Mouse (Mus musculus) heart, postnatal 25 days (tissue): ENCODE data around the gene Il5ra. TPM values are rescaled to one million over a fixed set of nuclear protein-coding genes. Genes with fewer than 3 reads are reported as not detected.

Experiments used
- DNase-seq: peaks from one replicate; pipeline ENCODE4 v3.0.0; 2022; ENCODE audit warnings: low spot score
- intact Hi-C: fragments of 180-260 bp; cut with DNase I; formaldehyde crosslinking; loops from one replicate; pipeline ENCODE4 v1.15.1; 2025
- total RNA-seq, 2 experiments: library from RNA; stranded (reverse); gene quantifications; 2 replicates each; pipeline ENCODE4 v1.2.3; 2021

Il5ra gene
- total RNA-seq: not detected

DNA sequence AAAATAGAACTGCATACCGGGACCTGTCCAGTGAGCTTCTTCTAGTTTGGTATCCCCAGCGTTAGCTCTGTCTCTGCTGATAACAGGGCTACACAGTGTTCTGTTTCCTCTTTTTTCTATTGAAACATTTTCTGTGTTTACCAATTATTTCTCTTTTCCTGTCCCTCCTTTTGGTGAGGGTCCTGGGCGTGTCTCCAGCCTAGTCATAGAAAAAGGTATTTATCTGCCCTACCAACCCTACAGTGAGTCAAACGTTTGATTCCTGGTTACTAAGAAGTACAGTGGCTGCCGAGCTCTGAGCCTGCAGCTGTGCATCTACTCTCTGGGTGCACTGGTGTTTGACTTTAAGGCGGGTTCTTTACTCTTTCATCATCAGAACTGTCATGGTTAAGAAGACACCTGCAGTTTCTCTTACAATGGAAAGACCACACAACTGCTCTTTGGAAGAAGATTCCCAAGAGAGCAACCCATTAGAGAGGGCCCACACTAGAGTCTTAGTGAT lies at the start of gene Il5ra:
Gene Il5ra (minus strand): TSS at position 151 of the 502 bp plus-strand sequence.
- DNase-seq: no peak
- intact Hi-C loops: no loop called here

DNA sequence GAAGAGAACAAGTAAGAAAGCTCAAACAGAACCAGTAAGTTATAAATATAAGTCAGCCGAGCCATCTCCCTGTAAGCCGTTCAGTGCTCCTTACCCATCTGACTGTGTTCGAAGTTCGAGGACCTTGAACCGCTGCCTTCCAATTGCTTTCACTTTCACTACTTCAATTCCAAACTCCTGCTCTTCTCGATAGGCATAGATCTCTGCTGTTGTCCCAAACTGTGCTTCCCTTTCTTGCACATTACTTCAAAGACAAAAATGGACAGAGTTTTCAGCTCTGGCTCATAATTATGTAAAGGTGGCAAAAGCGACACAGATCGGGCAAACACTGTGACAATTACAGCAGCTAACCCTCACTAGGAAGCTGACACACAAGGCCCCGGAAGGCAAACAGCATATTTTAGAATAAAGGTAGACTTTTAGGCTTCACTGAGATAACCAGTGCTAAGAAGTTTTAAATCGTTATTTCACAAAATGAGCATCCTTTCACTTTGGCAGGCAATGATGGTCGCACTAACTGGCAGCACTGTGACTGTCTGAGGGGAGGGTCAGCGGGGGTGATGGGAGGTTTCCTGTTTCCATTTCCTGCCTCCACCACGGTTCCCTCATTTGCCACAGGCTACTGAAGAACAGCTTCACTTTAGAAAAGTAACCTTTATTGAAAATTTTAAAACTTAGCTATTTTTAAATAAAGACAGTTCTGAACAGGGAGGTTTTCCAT lies 45.4 kb upstream of the Il5ra start:
- intact Hi-C loops: no loop called here
- no peak for DNase-seq

DNA sequence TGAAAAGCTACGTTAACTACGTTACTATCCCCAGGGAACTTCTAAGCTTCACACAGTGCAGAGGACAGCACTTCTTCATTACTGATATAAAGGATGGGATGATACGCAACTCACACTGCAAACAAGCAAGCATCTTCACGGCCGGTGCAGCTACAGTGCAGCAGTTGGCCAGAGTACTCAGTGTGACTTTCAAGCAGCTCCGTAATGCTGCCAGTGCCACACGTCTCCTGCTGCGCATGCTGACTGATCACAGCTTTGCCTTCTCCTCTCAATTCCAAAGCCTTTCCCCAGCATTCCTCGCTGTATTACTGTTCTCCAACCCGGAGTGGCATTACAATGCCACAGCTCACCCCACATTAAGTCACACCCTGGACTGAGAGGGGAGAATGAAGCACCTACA lies 44.8 kb upstream of the Il5ra start:
- intact Hi-C loops: no loop called here
- no peak for DNase-seq

DNA sequence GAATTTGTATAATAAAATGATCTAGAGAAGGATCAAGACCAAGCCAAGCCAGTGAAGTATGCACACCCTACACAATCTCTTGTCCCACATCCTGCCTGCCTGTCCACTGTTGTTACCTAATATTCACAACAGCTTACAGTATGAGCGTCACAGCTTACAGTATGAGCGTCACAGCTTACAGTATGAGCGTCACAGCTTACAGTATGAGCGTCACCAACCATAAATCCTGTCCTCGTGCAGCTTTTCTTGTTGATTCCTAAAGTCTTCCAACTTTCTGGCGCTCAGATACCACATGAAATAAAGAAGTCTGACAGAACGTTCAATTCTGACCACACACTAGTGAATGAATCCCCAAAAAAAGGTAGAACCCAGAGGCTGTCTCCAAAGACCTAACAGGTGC lies 44.3 kb upstream of the Il5ra start:
- intact Hi-C loops: no loop called here
- no peak for DNase-seq

DNA sequence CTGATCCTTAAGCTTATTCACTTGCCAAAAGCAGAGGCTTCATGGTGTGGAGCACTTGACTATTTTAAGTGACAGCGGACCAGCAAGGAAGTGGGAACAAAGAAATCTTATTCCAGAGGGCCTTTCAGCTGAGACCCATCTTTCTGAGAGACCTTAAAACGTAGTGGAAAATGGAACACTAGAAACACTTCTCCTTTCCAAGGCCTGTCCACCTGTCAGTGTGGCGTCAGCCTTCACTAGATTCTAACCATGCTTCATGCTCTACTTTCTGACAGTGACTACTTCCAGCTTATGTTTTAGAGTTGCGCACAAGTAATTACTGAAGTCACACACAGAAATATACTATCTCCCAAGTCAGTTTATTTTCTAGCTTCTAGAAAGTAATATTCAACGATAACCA lies 43.6 kb upstream of the Il5ra start:
- intact Hi-C loops: no loop called here
- no peak for DNase-seq

DNA sequence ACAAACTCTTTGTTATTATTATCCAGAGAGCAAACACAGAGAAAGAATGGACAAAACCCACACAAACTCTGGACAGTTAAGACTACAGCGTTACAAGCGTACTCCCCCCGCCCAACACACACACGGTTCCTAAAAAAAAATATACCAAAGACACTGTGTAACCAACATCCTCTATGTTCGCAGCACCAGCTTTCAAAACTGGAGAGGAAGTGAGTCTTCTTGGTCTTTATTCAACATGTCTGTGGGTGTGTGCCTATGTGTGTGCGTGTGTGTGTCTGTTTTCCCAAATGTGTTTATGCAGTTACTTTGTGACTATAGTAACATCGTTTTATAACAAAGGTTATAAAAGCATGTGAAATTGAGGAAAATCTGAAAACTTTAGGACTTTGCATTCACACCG lies 42.6 kb upstream of the Il5ra start:
- DNase-seq: no peak

DNA sequence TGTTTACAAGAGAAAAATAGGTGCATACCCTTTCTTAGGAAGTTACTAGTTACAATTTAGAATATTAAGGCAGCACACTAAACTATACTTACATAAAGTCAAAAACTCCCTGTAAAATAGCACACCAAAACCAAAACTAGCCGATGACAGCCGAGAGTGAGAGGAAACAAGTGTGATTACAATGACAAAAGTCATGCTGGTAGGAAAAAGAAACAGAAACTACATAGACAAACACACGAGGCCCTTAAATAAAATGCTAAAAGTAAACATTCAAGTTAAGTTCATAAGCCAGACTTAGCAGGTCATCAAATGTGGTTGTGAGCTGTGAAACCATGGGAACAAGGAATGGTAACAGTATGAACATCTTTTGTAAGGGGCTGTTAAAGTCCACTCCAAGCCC lies 38.3 kb upstream of the Il5ra start:
- intact Hi-C loops: no loop called here

More for the DNA sequence above, 42.6 kb upstream of the Il5ra start:
- intact Hi-C loops: no loop called here

DNA sequence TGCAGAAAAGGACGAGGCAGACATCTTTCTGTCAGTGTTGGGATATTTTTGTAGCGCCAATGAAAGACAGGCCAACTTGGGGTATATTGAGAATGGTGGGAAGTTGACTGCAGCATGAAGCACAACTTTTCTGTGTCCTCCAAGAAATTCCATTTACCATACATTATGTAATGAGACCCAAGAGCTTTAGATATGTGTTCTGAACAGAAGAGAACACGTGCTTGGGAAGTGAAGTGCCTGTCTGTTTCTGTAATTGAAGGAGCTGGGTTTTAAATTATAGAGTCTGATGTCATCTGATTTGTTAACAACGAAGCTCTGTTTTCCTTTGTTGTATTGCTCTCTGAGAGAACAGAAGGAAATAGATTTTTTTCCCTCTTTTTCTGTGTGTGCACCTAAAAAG lies 21.2 kb upstream of the Il5ra start:
- intact Hi-C loops: no loop called here
- DNase-seq: no peak

More for the DNA sequence above, 38.3 kb upstream of the Il5ra start:
- no peak for DNase-seq

DNA sequence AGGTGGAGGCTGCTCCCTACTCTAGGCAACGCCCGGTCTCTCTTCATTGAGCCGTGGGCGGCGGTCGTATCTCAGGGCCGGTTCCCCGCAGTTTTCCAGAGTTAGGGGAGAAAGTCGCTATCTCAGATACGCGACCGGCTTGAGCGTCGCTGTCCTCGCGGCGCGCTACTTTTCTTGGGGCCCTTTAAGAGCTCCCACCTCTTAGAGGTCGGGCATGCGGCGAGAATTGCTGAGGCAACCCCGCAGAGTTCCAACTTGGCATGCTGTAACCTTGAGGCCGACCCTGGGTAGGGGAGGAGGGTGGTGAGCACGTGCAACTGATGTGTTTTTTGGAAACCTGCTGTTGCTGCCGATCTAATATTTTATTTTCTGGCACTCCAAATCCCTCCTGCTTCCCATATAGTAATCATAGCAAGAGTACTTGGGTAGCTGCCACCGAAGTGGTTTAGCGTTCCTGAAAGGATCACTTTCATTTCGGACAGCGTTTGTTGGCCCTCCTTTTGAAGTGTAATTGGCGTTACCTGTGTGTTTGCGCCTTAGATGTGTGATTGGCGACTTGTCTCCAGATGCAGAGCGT lies 20.5 kb upstream of the Il5ra start:
- intact Hi-C loops: loop anchor here (2.0 kb wide), 1 partner anchor 31 kb away; the partner anchor contains the start of gene Crbn
- DNase-seq: no peak

DNA sequence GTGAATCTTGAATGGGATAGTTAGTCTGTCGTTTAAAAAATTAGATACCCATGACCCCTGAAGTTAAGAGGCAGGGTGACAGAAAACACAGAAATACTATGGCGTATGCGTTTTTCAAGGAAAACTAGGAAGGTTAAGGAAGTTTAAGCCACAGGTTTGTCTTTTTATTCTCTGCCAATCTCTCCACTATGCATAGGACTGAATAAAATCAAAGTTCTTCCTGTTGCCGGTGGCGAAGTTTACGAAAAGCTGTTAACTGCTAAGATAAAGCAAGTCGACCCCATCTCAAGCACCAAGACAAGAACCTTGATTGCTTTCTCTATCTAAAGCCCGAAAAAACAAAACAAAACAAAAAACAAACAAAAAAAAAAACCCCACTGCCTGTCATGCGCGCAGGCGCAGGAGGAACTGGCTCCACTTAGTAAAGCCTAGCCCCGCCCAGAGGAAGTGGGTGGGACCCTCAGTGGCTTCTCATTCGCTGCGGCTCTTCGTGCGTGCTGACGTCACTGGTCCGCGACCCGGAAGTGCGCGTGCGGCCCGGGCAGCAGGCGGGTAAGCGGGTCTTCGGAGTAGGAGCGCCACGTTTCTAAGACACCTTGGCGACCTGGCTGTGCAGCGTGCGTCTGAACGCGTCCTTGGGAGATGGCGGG lies 19.9 kb upstream of the Il5ra start, which contains the start of gene Trnt1:
Gene Trnt1 (plus strand): TSS at position 481 of the 650 bp plus-strand sequence.
- intact Hi-C loops: loop anchor here (2.0 kb wide), 1 partner anchor 32 kb away; the partner anchor contains the start of gene Crbn
- DNase-seq: peak; percentile 93

DNA sequence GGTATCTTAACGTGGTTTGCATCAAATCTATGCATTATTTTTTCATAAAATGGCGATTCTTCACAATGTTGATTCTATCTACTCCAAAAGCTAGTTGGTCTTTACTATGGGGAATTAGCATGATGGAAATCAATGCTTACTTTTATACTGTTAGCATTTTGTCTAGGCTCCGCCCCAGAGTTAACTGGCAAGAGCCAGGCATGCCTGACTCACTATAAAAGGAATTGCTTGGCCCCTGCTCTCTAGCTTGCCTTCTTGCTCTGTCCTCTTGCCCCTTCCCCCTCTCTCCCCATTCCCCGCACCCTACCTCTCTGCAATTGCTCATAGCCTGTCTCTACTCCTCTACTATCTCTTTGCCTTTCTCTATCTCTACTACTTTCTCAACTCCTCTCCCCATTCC lies 17.9 kb upstream of the Il5ra start:
- intact Hi-C loops: no loop called here
- DNase-seq: no peak

DNA sequence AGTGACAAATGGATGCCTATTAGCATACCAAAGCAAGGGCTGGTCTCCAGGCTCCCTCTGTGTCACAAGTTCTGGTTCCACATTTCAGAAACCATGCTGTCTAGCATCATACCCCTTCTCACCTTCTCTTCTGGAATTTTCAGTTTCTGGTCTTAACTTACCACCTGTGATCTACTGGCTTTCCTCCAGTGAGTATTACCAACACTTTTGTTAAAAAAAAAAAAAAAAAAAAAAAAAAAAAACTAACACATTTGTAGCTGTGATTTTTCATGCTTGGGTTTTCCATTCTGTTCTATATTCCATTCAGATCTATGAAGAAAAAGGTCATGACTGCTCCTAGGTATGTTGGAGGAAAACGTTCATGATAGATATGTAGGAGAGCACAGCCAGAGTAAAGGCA lies 17.1 kb upstream of the Il5ra start:
- no peak for DNase-seq
- intact Hi-C loops: no loop called here

DNA sequence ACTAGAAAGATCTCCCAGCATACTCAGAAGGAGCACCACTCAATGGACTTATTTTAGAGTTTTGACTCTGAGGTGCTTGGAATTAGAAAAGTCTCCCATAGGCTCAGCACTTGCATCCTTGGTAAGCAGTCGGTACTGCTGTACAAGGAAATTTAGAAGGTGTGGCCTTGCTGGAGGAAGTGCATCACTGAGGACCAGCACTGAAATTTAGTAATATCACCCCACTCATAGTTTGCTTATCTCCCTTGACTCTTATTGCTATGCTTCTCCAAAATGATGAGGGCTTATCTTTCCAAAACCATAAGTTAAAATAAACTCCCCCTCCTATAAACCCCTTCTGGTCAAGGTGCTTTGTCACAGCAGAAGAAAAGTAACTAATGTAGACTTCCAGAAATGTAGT lies 12.6 kb upstream of the Il5ra start:
- no peak for DNase-seq
- intact Hi-C loops: no loop called here

DNA sequence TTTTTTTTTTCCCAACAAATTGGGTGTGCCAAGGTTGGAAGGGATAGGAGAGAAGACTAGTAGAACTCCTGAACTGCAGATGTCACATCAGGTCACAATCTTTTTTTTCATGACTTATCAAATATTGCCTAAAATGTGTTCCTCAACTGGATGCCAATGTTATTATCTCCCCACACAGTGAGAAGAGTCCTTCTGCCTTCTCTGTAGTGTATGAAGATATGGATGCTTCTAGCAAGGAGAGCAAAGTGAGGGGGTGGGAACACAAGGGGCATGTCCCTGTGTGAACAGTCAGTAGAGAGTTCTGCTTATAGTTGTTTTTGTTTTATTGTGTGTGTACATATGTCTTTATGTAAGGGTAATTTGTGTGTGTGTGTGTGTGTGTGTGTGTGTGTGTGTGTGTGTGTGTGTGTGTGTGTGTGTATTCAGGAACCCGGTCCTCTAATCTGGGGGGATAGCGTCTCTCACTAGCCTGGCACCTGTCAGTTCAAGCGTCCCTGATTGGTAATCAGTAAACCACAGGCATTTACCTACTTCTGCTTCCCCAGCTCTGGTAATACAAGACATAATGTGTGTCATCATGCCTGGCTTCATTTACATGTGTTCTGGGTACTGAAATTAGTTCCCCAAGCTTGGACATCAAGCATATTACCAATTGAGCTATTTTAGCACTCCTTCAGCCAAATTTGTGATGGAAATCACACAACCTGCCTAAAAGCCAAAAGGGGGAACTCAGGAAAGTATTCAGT lies 11.8 kb upstream of the Il5ra start:
- intact Hi-C loops: no loop called here
- no peak for DNase-seq

DNA sequence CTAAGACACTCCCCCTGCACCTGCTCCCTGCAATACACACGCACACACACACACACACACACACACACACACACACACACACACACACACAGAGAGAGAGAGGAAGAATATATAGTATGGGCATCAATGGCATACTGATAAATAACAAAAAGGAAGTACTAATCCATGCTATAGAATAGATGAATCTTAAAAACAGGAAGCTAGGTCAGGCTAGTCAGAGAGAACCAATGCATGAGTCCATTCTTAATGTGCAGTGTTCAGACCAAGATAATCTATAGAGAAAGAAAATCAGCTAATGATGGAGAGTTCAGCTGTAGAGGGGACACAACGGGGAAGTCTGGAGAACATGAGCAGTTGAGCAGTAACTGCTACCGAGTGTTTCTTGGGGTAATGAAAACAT lies 9.5 kb upstream of the Il5ra start:
- intact Hi-C loops: no loop called here
- DNase-seq: no peak

DNA sequence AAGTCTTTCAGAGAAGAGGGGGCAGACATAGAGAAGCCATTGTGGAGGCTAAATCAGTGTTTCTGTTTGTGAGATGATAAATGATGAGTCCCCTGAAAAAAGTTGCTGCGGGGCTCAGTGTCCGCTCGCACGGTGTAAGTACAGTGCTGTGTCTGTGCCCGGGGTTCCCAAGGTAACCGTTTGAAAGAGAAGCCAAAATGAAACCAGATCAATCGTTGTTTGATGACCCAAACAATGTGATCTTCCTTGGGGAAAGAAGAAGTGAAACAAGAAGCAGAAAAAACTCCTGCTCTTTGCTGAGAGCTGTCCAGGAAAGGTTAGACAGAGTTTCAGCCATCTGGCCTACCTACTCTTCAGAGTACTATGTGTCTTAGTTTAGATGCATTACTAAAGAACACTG lies 1.5 kb upstream of the Il5ra start:
- intact Hi-C loops: no loop called here
- DNase-seq: no peak

DNA sequence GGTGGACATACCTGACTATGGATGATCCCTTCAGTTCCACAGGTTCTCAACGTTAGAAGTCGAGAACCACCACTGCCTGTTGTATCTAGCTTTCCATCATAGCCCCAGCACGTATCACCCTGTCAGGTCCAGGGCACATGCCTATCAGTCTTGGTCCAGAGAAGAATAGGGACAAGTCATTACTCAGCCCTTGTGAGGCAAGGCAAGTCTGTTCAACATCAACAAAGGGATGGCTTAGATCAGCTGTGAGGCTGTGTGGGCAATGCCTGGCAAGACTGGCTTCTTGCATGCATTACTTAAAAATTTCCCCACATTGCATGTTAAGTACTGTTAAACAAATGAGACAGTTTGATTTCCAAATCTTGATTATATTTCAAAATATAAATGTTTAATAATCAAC lies 1.0 kb downstream of the Il5ra start:
- no peak for DNase-seq
- intact Hi-C loops: no loop called here

DNA sequence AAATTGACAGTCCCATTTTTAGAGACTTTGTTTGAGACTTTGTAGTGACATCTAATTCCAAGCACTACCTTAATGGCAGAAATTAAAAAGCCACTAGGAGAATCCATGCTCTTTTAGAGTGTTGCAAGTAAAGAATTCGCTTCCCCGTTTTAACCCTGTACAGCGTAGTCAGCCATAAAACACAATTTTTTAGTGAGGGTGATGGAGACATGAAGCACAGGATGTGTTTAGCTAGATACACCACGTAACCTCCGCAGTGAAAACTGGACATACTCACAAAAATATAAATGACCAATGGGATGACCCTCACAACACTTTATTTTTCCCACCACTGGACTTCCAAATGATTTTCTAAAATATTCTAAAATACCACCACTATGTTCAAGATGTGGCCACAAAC lies 1.6 kb downstream of the Il5ra start:
- no peak for DNase-seq
- intact Hi-C loops: no loop called here

DNA sequence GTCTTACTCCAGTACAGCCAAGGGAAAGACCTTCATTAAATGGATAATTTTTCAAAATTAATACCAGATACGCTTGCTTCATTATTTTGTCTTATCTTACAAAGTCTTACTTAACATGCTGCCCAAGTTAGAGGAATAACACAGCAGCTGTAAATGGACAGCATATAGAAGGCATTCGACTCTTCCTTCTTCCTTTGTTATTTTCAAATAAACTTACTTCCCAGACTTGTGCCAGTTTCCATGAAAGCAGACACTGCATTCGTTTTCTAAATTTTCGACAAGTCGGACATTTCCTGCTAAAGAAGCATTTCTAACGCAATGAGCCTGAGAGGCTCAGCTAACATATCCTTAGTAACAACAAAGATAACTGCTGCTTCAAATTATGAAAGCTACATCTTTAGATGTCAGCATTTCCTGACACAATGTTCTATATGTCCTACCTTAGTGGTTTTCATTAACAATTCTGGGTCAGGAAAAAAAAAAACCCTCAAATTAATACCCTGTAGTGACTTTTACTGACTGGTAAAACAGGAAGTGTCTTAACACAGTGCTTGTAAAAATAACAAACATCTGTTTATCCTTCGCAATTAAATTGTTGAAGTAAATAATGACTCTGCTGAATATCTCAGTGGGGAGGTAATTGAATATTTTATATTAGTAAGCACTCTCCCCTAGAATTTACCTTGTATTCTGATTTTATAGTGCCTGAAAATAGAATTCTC lies 3.0 kb downstream of the Il5ra start:
- intact Hi-C loops: no loop called here
- DNase-seq: no peak
